Mouse (Mus musculus) erythroblast, embryonic 14.5 days (primary cell): ENCODE measurements around the gene Zfp609.

Experiments used
- GATA1 ChIP-seq: IDR thresholded peaks from 2 replicates; pipeline ENCODE4 v1.6.1; 2012; ENCODE audit warnings: low read length, inconsistent platforms, mixed read lengths
- TAL1 ChIP-seq: IDR thresholded peaks from 3 replicates; pipeline ENCODE4 v1.6.1; 2012; ENCODE audit warnings: low read length, inconsistent platforms, mixed read lengths

DNA sequence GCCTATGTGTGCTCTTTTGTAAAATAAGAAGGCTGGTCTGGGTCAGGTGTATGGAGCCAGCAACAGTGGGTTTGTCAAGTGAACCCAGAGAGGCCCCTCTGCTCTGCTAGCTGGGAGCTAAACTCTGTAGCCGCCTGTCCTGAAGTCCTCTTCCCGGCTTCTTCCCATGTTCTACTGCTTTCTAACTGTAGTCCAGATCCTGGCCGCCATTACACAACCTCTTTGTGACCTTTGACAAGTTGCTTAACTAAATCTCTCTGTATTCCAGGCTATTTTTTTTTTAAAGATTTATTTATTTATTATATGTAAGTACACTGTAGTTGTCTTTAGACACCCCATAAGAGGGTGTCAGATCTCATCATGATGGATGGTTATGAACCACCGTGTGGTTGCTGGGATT is 173.6 kb downstream of the Zfp609 start:
- TF ChIP-seq GATA1 (no peak), TAL1 (no peak)
